Mouse (Mus musculus) embryonic facial prominence, embryonic 15.5 days (tissue): ENCODE measurements around the gene Dmac2. TPM values are rescaled to one million over a fixed set of nuclear protein-coding genes. Genes with fewer than 3 reads are reported as not detected.

ENCODE experiments used
- polyA plus RNA-seq: library from polyadenylated mRNA; unstranded; fragments of >200 nt; fragmentation: Nextera tagmentation; extraction: Ambion mirVana; gene quantifications from 2 replicates; pipeline ENCODE4 v1.2.1, GENCODE M21; 2015

Gene Dmac2
- polyA plus RNA-seq, 1 experiment from 2014 or later, result 33.8 TPM

Other genes starting within 250 kb of the Dmac2 start
- 382 and 413 TPM in 2 replicates for gene Cnfn, start 249.7 kb upstream of the Dmac2 start, polyA plus RNA-seq
- 8.3 and 10.2 TPM in 2 replicates for gene Lipe, start 220.7 kb upstream of the Dmac2 start, polyA plus RNA-seq
- gene Cxcl17, start 206.5 kb upstream of the Dmac2 start, polyA plus RNA-seq, result 1.9 and 4.3 TPM in 2 replicates
- gene Ceacam1, start 141.8 kb upstream of the Dmac2 start, polyA plus RNA-seq, result 6.7 and 7.1 TPM in 2 replicates
- gene Ceacam2, start 79.6 kb upstream of the Dmac2 start, polyA plus RNA-seq, result 0.11 TPM in 1 of 2 replicates, not detected in the other
- not detected in 2 replicates for gene Erich4, start 3.5 kb upstream of the Dmac2 start, polyA plus RNA-seq
- gene B3gnt8, start 7.2 kb downstream of the Dmac2 start, polyA plus RNA-seq, result 13.5 and 13.8 TPM in 2 replicates
- 55.3 and 64.7 TPM in 2 replicates for gene Bckdha, start 39.6 kb downstream of the Dmac2 start, polyA plus RNA-seq
- 70.1 and 71.3 TPM in 2 replicates for gene Exosc5, start 39.8 kb downstream of the Dmac2 start, polyA plus RNA-seq
- 3.2 and 3.4 TPM in 2 replicates for gene Tmem91, start 55.8 kb downstream of the Dmac2 start, polyA plus RNA-seq
- gene B9d2, start 61.4 kb downstream of the Dmac2 start, polyA plus RNA-seq, result 29.0 and 31.3 TPM in 2 replicates
- gene Tgfb1, start 67.6 kb downstream of the Dmac2 start, polyA plus RNA-seq, result 4.3 and 4.8 TPM in 2 replicates
- 25.2 and 32.8 TPM in 2 replicates for gene Ccdc97, start 99.7 kb downstream of the Dmac2 start, polyA plus RNA-seq
- gene Hnrnpul1, start 135.3 kb downstream of the Dmac2 start, polyA plus RNA-seq, result 56.8 and 61.0 TPM in 2 replicates
- gene Axl, start 169.3 kb downstream of the Dmac2 start, polyA plus RNA-seq, result 112 and 124 TPM in 2 replicates
- 6.1 and 7.8 TPM in 2 replicates for gene Cyp2s1, start 197.5 kb downstream of the Dmac2 start, polyA plus RNA-seq